Mouse (Mus musculus) heart, embryonic 12.5 days (tissue): ENCODE measurements at regions not wholly inside any gene's neighbourhood (a gene's known extent, or its start where the extent isn't known, plus 50 kb on each side); places are given as distances from the start of the nearest gene placed in this dataset.

Experiments
- ATAC-seq: fragments of 200-750 bp; cut with Nextera tagmentation; 2 replicates; pipeline ENCODE4 v1.8.0; 2017; ENCODE audit warnings: moderate TSS enrichment, moderate library complexity; ENCODE audit not compliant: insufficient number of reproducible peaks, low FRiP score
- H3K27ac ChIP-seq: fragments of 300-500 bp; sonication (generic); 2 replicates; pipeline ENCODE4 v1.5.1; 2016; ENCODE audit warnings: mild to moderate bottlenecking, moderate library complexity; ENCODE audit not compliant: poor library complexity, severe bottlenecking
- H3K27me3 ChIP-seq: fragments of 300-500 bp; sonication (generic); replicated peaks from 2 replicates; pipeline ENCODE4 v1.6.1; 2016; ENCODE audit warnings: mild to moderate bottlenecking, moderate library complexity
- H3K36me3 ChIP-seq: fragments of 300-500 bp; sonication (generic); 2 replicates; pipeline ENCODE4 v1.6.1; 2016; ENCODE audit warnings: mild to moderate bottlenecking, moderate library complexity
- H3K4me1 ChIP-seq: fragments of 300-500 bp; sonication (generic); replicated peaks from 2 replicates; pipeline ENCODE4 v1.6.1; 2016; ENCODE audit warnings: mild to moderate bottlenecking
- H3K4me2 ChIP-seq: fragments of 300-500 bp; sonication (generic); 2 replicates; pipeline ENCODE4 v1.6.1; 2016; ENCODE audit warnings: mild to moderate bottlenecking, moderate library complexity
- H3K4me3 ChIP-seq: fragments of 300-500 bp; sonication (generic); 2 replicates; pipeline ENCODE4 v1.5.1; 2016; ENCODE audit warnings: mild to moderate bottlenecking
- H3K9ac ChIP-seq: fragments of 300-500 bp; sonication (generic); 2 replicates; pipeline ENCODE4 v1.6.1; 2016; ENCODE audit warnings: mild to moderate bottlenecking, moderate library complexity
- H3K9me3 ChIP-seq: fragments of 300-500 bp; sonication (generic); replicated peaks from 2 replicates; pipeline ENCODE4 v1.6.1; 2016; ENCODE audit warnings: mild to moderate bottlenecking, moderate library complexity
- WGBS: fragments of 180-500 bp; shearing (Covaris S2); methylation state at CpG from one replicate; pipeline ENCODE4 v1.1.7; 2016; 5-methylcytosine and 5-hydroxymethylcytosine counted together

GRCm38 (mm10) chr7:40177570-40177969, 660.0 kb downstream of the Zfp619 start:
- Histone ChIP-seq H3K27ac (no peak overlapping the region), H3K36me3 (no peaks in the 10 kb centered on the region), H3K9me3 (no peaks in the 10 kb centered on the region), H3K4me1 (no peaks in the 10 kb centered on the region), H3K9ac (no peak overlapping the region), H3K4me3 (no peak overlapping the region), H3K4me2 (no peak overlapping the region), H3K27me3 (no peaks in the 10 kb centered on the region)
- 73% methylated on average over 2 of the region's 2 CpGs for WGBS
- no peak for ATAC-seq

DNA sequence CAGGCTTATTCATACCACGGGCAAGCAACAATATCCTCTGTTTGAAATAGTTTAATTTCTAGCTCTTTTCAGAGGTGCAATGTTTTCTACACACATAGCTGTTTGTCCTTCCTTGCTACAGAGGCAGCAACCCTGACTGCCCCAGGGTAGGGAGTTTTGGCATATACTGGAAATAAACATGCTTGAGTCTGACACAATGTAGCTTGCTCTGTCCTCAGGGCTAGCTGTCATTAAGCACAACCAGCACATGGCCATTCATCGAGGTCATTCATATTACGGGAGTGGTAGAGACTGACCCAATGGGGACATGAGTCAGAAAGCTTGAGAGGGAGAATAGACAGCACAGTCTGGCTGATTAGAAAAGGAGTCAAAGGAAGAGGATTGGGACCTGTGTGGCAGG, 677.8 kb downstream of the Zfp619 start:
- H3K27ac ChIP-seq, result no peak overlapping the region
- H3K4me3 ChIP-seq, result no peak overlapping the region
- WGBS, result 79% methylated on average over 3 of the region's 3 CpGs
- no peak for ATAC-seq
- no peaks in the 10 kb centered on the region for H3K36me3 ChIP-seq
- no peaks in the 10 kb centered on the region for H3K4me1 ChIP-seq
- no peaks in the 10 kb centered on the region for H3K9me3 ChIP-seq
- H3K27me3 ChIP-seq, result no peaks in the 10 kb centered on the region
- H3K4me2 ChIP-seq, result no peak overlapping the region
- H3K9ac ChIP-seq, result no peak overlapping the region

- whole genome bisulfite sequencing, result 62% methylated on average over 1 of the region's 1 CpGs
- no peaks in the 10 kb centered on the region for H3K9me3 ChIP-seq
- no peaks in the 10 kb centered on the region for H3K4me1 ChIP-seq
- H3K27me3 ChIP-seq, result no peaks in the 10 kb centered on the region
- ATAC-seq, result no peak
- no peak overlapping the region for H3K4me2 ChIP-seq
- H3K27ac ChIP-seq, result no peak overlapping the region
- H3K9ac ChIP-seq, result no peak overlapping the region
- H3K36me3 ChIP-seq, result no peaks in the 10 kb centered on the region
- H3K4me3 ChIP-seq, result no peak overlapping the region
These were observed 685.0 kb downstream of the Zfp619 start for GRCm38 (mm10) chr7:40202615-40203014.

- Histone ChIP-seq H3K9me3 (no peaks in the 10 kb centered on the region), H3K36me3 (no peaks in the 10 kb centered on the region), H3K4me3 (no peak overlapping the region), H3K9ac (no peak overlapping the region), H3K27me3 (no peaks in the 10 kb centered on the region), H3K4me2 (no peak overlapping the region), H3K27ac (no peak overlapping the region), H3K4me1 (no peaks in the 10 kb centered on the region)
- ATAC-seq, result no peak
- 79% methylated on average over 5 of the region's 5 CpGs for WGBS
These were observed 686.2 kb upstream of the Vstm2b start for GRCm38 (mm10) chr7:40211956-40212355.

DNA sequence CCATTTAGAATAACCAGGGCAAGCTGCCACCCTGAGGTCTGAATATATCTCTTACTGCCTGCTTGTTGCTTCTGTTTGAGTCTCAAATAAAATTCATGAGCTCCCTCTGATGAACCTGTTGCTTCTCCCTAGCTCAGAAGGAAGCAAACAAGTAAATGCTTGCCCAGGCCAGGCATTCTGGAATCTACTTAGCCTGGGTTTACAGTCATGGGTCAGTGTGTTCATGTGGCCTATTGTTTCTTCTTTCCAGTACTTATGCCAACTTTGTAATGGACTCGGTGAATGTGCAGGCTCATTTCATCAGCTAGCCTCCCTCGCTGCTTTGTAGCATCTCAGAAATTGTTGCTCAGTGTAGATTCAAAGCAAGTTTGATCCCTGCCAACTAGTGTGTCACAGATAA, 685.6 kb upstream of the Vstm2b start:
- Histone ChIP-seq H3K4me2 (no peak overlapping the region), H3K9me3 (no peaks in the 10 kb centered on the region), H3K4me3 (no peak overlapping the region), H3K27me3 (no peaks in the 10 kb centered on the region), H3K36me3 (no peaks in the 10 kb centered on the region), H3K4me1 (no peaks in the 10 kb centered on the region), H3K27ac (no peak overlapping the region), H3K9ac (no peak overlapping the region)
- ATAC-seq, result no peak
- 69% methylated on average over 2 of the region's 2 CpGs for WGBS

GRCm38 (mm10) chr7:40213646-40214045, 684.5 kb upstream of the Vstm2b start:
- no peak for ATAC-seq
- Histone ChIP-seq H3K9me3 (no peaks in the 10 kb centered on the region), H3K4me2 (no peak overlapping the region), H3K4me1 (no peaks in the 10 kb centered on the region), H3K9ac (no peak overlapping the region), H3K27me3 (no peaks in the 10 kb centered on the region), H3K36me3 (no peaks in the 10 kb centered on the region), H3K4me3 (no peak overlapping the region), H3K27ac (no peak overlapping the region)
- WGBS, result 60% methylated on average over 2 of the region's 2 CpGs

- H3K9ac ChIP-seq, result no peak overlapping the region
- no peaks in the 10 kb centered on the region for H3K27me3 ChIP-seq
- H3K4me1 ChIP-seq, result no peaks in the 10 kb centered on the region
- ATAC-seq, result no peak
- whole genome bisulfite sequencing, result 75% methylated on average over 4 of the region's 4 CpGs
- H3K4me3 ChIP-seq, result no peak overlapping the region
- H3K36me3 ChIP-seq, result no peaks in the 10 kb centered on the region
- no peak overlapping the region for H3K27ac ChIP-seq
- no peak overlapping the region for H3K4me2 ChIP-seq
- no peaks in the 10 kb centered on the region for H3K9me3 ChIP-seq
These were observed 683.7 kb upstream of the Vstm2b start for GRCm38 (mm10) chr7:40214395-40214794.

DNA sequence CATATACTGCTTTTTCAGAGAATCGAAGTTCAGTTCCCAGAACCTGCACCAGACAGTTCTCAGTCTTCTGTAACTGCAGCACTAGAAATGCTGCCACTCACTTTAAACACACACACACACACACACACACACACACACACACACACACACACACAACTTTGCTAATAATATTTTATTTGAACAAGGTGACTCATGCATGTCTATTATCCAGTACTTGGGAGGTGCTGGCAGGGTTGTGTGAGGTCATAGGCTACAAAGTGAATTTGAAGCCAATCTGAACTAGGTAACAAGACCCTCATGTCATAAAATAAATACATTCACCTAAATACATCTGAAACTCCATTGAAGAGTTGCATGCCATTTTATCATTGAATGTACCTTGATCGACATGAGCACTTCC, 682.9 kb upstream of the Vstm2b start:
- ATAC-seq, result no peak
- H3K27ac ChIP-seq, result no peak overlapping the region
- H3K9ac ChIP-seq, result no peak overlapping the region
- H3K27me3 ChIP-seq, result no peaks in the 10 kb centered on the region
- no peaks in the 10 kb centered on the region for H3K9me3 ChIP-seq
- 77% methylated on average over 2 of the region's 2 CpGs for WGBS
- H3K4me2 ChIP-seq, result no peak overlapping the region
- no peak overlapping the region for H3K4me3 ChIP-seq
- H3K4me1 ChIP-seq, result no peaks in the 10 kb centered on the region
- no peaks in the 10 kb centered on the region for H3K36me3 ChIP-seq

- no peak overlapping the region for H3K4me2 ChIP-seq
- H3K27ac ChIP-seq, result no peak overlapping the region
- no peak for ATAC-seq
- H3K36me3 ChIP-seq, result no peaks in the 10 kb centered on the region
- no peak overlapping the region for H3K9ac ChIP-seq
- no peaks in the 10 kb centered on the region for H3K9me3 ChIP-seq
- H3K4me1 ChIP-seq, result no peaks in the 10 kb centered on the region
- WGBS, result 61% methylated on average over 4 of the region's 4 CpGs
- H3K27me3 ChIP-seq, result no peaks in the 10 kb centered on the region
- H3K4me3 ChIP-seq, result no peak overlapping the region
These were observed 677.6 kb upstream of the Vstm2b start for GRCm38 (mm10) chr7:40220549-40220948.

- 84% methylated on average over 8 of the region's 8 CpGs for WGBS
- Histone ChIP-seq H3K27me3 (no peaks in the 10 kb centered on the region), H3K27ac (no peak overlapping the region), H3K4me3 (no peak overlapping the region), H3K9ac (no peak overlapping the region), H3K4me2 (no peak overlapping the region), H3K9me3 (no peaks in the 10 kb centered on the region), H3K4me1 (no peaks in the 10 kb centered on the region), H3K36me3 (no peaks in the 10 kb centered on the region)
- ATAC-seq, result no peak
These were observed 652.9 kb upstream of the Vstm2b start for GRCm38 (mm10) chr7:40245188-40245587.

- Histone ChIP-seq H3K9me3 (no peaks in the 10 kb centered on the region), H3K4me2 (no peak overlapping the region), H3K27ac (no peak overlapping the region), H3K36me3 (no peaks in the 10 kb centered on the region), H3K27me3 (no peaks in the 10 kb centered on the region), H3K9ac (no peak overlapping the region), H3K4me1 (no peaks in the 10 kb centered on the region), H3K4me3 (no peak overlapping the region)
- WGBS, result 78% methylated on average over 2 of the region's 2 CpGs
- no peak for ATAC-seq
These were observed 649.6 kb upstream of the Vstm2b start for GRCm38 (mm10) chr7:40248521-40248920.

- no peak for ATAC-seq
- no peaks in the 10 kb centered on the region for H3K36me3 ChIP-seq
- H3K9ac ChIP-seq, result no peak overlapping the region
- no peak overlapping the region for H3K4me3 ChIP-seq
- H3K4me2 ChIP-seq, result no peak overlapping the region
- 63% methylated on average over 2 of the region's 2 CpGs for WGBS
- no peak overlapping the region for H3K27ac ChIP-seq
- 0 out of 2 replicates have a peak, but pooled peaks cover 4% of the 10 kb centered on the region for H3K9me3 ChIP-seq
- H3K4me1 ChIP-seq, result no peaks in the 10 kb centered on the region
- no peaks in the 10 kb centered on the region for H3K27me3 ChIP-seq
These were observed 644.6 kb upstream of the Vstm2b start for GRCm38 (mm10) chr7:40253486-40253885.
